Mouse (Mus musculus): ENCODE measurements around the gene Stk4.

GRCm38 (mm10) chr2:164038407-164039028 is 31.6 kb upstream of the Stk4 start:
- TF ChIP-seq POLR2A (IDR thresholded peaks at IDR 0.05; ENCODE audit: control insufficient read depth, low read depth, low read length) (no peak), CTCF (IDR thresholded peaks at IDR 0.05; ENCODE audit: control insufficient read depth, insufficient read depth, insufficient replicate concordance, low read depth, low read length) (no peak)

All from testis, adult 2 months (tissue).